Mouse (Mus musculus) neural tube, embryonic 12.5 days (tissue): ENCODE results near the gene Cntd1. TPM values are rescaled to one million over a fixed set of nuclear protein-coding genes. Genes with fewer than 3 reads are reported as not detected.

Source experiments
- ATAC-seq: fragments of 200-750 bp; cut with Nextera tagmentation; 2 replicates; pipeline ENCODE4 v1.8.0; 2017; ENCODE audit warnings: low read depth, mild to moderate bottlenecking, moderate TSS enrichment, moderate library complexity; ENCODE audit not compliant: low FRiP score
- H3K27ac ChIP-seq: fragments of 300-500 bp; sonication (generic); 2 replicates; pipeline ENCODE4 v1.5.1; 2016
- H3K27me3 ChIP-seq: fragments of 300-500 bp; sonication (generic); replicated peaks from 2 replicates; pipeline ENCODE4 v1.6.1; 2016; ENCODE audit warnings: mild to moderate bottlenecking
- H3K36me3 ChIP-seq: fragments of 300-500 bp; sonication (generic); 2 replicates; pipeline ENCODE4 v1.6.1; 2016; ENCODE audit warnings: mild to moderate bottlenecking
- H3K4me1 ChIP-seq: fragments of 300-500 bp; sonication (generic); 2 replicates; pipeline ENCODE4 v1.6.1; 2016
- H3K4me2 ChIP-seq: fragments of 300-500 bp; sonication (generic); replicated peaks from 2 replicates; pipeline ENCODE4 v1.6.1; 2016; ENCODE audit warnings: mild to moderate bottlenecking
- H3K4me3 ChIP-seq: fragments of 300-500 bp; sonication (generic); 2 replicates; pipeline ENCODE4 v1.5.1; 2016
- H3K9ac ChIP-seq: fragments of 300-500 bp; sonication (generic); 2 replicates; pipeline ENCODE4 v1.6.1; 2016; ENCODE audit warnings: mild to moderate bottlenecking
- H3K9me3 ChIP-seq: fragments of 300-500 bp; sonication (generic); 2 replicates; pipeline ENCODE4 v1.6.1; 2016; ENCODE audit warnings: mild to moderate bottlenecking
- WGBS: fragments of 180-500 bp; shearing (Covaris S2); methylation state at CpG from one replicate; pipeline ENCODE4 v1.1.7; 2016; 5-methylcytosine and 5-hydroxymethylcytosine counted together
- polyA plus RNA-seq: library from polyadenylated mRNA; unstranded; fragments of >200 nt; fragmentation: Nextera tagmentation; extraction: Ambion mirVana; gene quantifications from 2 replicates; pipeline ENCODE4 v1.2.1, GENCODE M21; 2016

Gene Cntd1
- polyA plus RNA-seq, 1 experiment from 2014 or later: 1.1 TPM

GRCm38 (mm10) chr11:101259948-101260825 is 18.6 kb upstream of the Cntd1 start, which contains the start of gene Wnk4:
TSS of gene Wnk4 (plus strand) at chr11:101260567.
- Histone ChIP-seq H3K9ac (peak within 1 kb of the TSS; percentile 72), H3K27me3 (peaks cover 44% of the 10 kb centered on the region), H3K4me1 (peaks cover 56% of the 10 kb centered on the region), H3K36me3 (peaks cover 7% of the 10 kb centered on the region; the same call in 1 of the 2 replicates), H3K4me3 (peak within 1 kb of the TSS; percentile 45), H3K9me3 (no peaks in the 10 kb centered on the region), H3K4me2 (peak within 1 kb of the TSS; percentile 95), H3K27ac (no peak within 1 kb of the TSS)
- ATAC-seq: peak; percentile 73
- under 1% methylated on average over 43 of the region's 43 CpGs for WGBS

GRCm38 (mm10) chr11:101260826-101261380 is 17.9 kb upstream of the Cntd1 start:
- Histone ChIP-seq H3K4me1 (peaks cover 58% of the 10 kb centered on the region), H3K4me3 (peak overlapping the region; percentile 45), H3K27me3 (peaks cover 51% of the 10 kb centered on the region), H3K9me3 (no peaks in the 10 kb centered on the region), H3K36me3 (peaks cover 7% of the 10 kb centered on the region; the same call in 1 of the 2 replicates), H3K9ac (peak overlapping the region; percentile 72), H3K4me2 (peak overlapping the region; percentile 95), H3K27ac (no peak overlapping the region)
- peak; percentile 35 for ATAC-seq
- under 1% methylated on average over 30 of the region's 30 CpGs for WGBS

- peaks cover 59% of the 10 kb centered on the region for H3K27me3 ChIP-seq
- WGBS: 1% methylated on average over 24 of the region's 24 CpGs
- H3K9ac ChIP-seq: no peak overlapping the region
- no peak overlapping the region for H3K27ac ChIP-seq
- H3K36me3 ChIP-seq: peaks cover 4% of the 10 kb centered on the region; the same call in 1 of the 2 replicates
- H3K9me3 ChIP-seq: no peaks in the 10 kb centered on the region
- H3K4me1 ChIP-seq: peaks cover 58% of the 10 kb centered on the region
- ATAC-seq: no peak
- peak overlapping the region; percentile 45 for H3K4me3 ChIP-seq
- peak overlapping the region; percentile 95 for H3K4me2 ChIP-seq
Observed at GRCm38 (mm10) chr11:101262272-101262967, 16.4 kb upstream of the Cntd1 start.

GRCm38 (mm10) chr11:101263138-101263988 is 15.4 kb upstream of the Cntd1 start:
- Histone ChIP-seq H3K9ac (no peak overlapping the region), H3K4me1 (peaks cover 58% of the 10 kb centered on the region), H3K36me3 (peaks cover 4% of the 10 kb centered on the region; the same call in 1 of the 2 replicates), H3K27me3 (peaks cover 64% of the 10 kb centered on the region), H3K27ac (no peak overlapping the region), H3K9me3 (no peaks in the 10 kb centered on the region), H3K4me2 (peak overlapping the region; percentile 95), H3K4me3 (no peak overlapping the region)
- no peak for ATAC-seq
- WGBS: 3% methylated on average over 32 of the region's 32 CpGs

GRCm38 (mm10) chr11:101263989-101264280 is 14.9 kb upstream of the Cntd1 start:
- WGBS: 5% methylated on average over 3 of the region's 3 CpGs
- ATAC-seq: no peak
- H3K9me3 ChIP-seq: no peaks in the 10 kb centered on the region
- no peaks in the 10 kb centered on the region; the same call in 1 of the 2 replicates for H3K36me3 ChIP-seq
- no peak overlapping the region for H3K9ac ChIP-seq
- H3K27ac ChIP-seq: no peak overlapping the region
- peaks cover 69% of the 10 kb centered on the region for H3K27me3 ChIP-seq
- no peak overlapping the region for H3K4me3 ChIP-seq
- H3K4me2 ChIP-seq: peak overlapping the region; percentile 95; the same call in 1 of the 2 replicates
- peaks cover 53% of the 10 kb centered on the region for H3K4me1 ChIP-seq

- no peaks in the 10 kb centered on the region for H3K36me3 ChIP-seq
- H3K27ac ChIP-seq: no peak overlapping the region
- 2% methylated on average over 31 of the region's 31 CpGs for WGBS
- no peaks in the 10 kb centered on the region for H3K9me3 ChIP-seq
- H3K27me3 ChIP-seq: peaks cover 71% of the 10 kb centered on the region
- no peak for ATAC-seq
- H3K4me3 ChIP-seq: peak overlapping the region; percentile 27
- H3K4me2 ChIP-seq: peak overlapping the region; percentile 61
- peak overlapping the region; percentile 22; the same call in 1 of the 2 replicates for H3K9ac ChIP-seq
- H3K4me1 ChIP-seq: peaks cover 42% of the 10 kb centered on the region
Observed at GRCm38 (mm10) chr11:101264954-101265471, 13.8 kb upstream of the Cntd1 start.

- H3K4me2 ChIP-seq: no peak overlapping the region
- H3K36me3 ChIP-seq: no peaks in the 10 kb centered on the region
- H3K9ac ChIP-seq: no peak overlapping the region
- no peak overlapping the region for H3K4me3 ChIP-seq
- 31% methylated on average over 6 of the region's 6 CpGs for WGBS
- no peak overlapping the region for H3K27ac ChIP-seq
- H3K27me3 ChIP-seq: peaks cover 69% of the 10 kb centered on the region
- ATAC-seq: no peak
- H3K9me3 ChIP-seq: no peaks in the 10 kb centered on the region
- H3K4me1 ChIP-seq: peaks cover 33% of the 10 kb centered on the region
Observed at GRCm38 (mm10) chr11:101265906-101266305, 12.9 kb upstream of the Cntd1 start.

- H3K4me3 ChIP-seq: no peak overlapping the region
- H3K4me1 ChIP-seq: peaks cover 7% of the 10 kb centered on the region
- no peak overlapping the region for H3K4me2 ChIP-seq
- H3K9ac ChIP-seq: no peak overlapping the region
- no peak overlapping the region for H3K27ac ChIP-seq
- no peaks in the 10 kb centered on the region for H3K9me3 ChIP-seq
- WGBS: 38% methylated on average over 10 of the region's 10 CpGs
- ATAC-seq: no peak
- peaks cover 33% of the 10 kb centered on the region for H3K27me3 ChIP-seq
- H3K36me3 ChIP-seq: no peaks in the 10 kb centered on the region
Observed at GRCm38 (mm10) chr11:101269577-101270116, 9.2 kb upstream of the Cntd1 start.

- 86% methylated on average over 3 of the region's 3 CpGs for WGBS
- peaks cover 15% of the 10 kb centered on the region for H3K4me1 ChIP-seq
- no peaks in the 10 kb centered on the region for H3K9me3 ChIP-seq
- H3K4me3 ChIP-seq: no peak overlapping the region
- no peak overlapping the region for H3K27ac ChIP-seq
- no peak overlapping the region for H3K9ac ChIP-seq
- no peak overlapping the region for H3K4me2 ChIP-seq
- H3K27me3 ChIP-seq: peaks cover 12% of the 10 kb centered on the region; the same call in 1 of the 2 replicates
- 0 out of 2 replicates have a peak, but pooled peaks cover 6% of the 10 kb centered on the region for H3K36me3 ChIP-seq
- ATAC-seq: no peak
Observed at GRCm38 (mm10) chr11:101272446-101272845, 6.4 kb upstream of the Cntd1 start.

- Histone ChIP-seq H3K4me1 (peaks cover 24% of the 10 kb centered on the region), H3K4me2 (no peak overlapping the region), H3K27ac (no peak overlapping the region), H3K9ac (no peak overlapping the region), H3K27me3 (no peaks in the 10 kb centered on the region), H3K9me3 (no peaks in the 10 kb centered on the region), H3K4me3 (no peak overlapping the region), H3K36me3 (0 out of 2 replicates have a peak, but pooled peaks cover 6% of the 10 kb centered on the region)
- WGBS: 74% methylated on average over 4 of the region's 4 CpGs
- ATAC-seq: no peak
Observed at GRCm38 (mm10) chr11:101275309-101275708, 3.5 kb upstream of the Cntd1 start.
